Comparison of ENCODE assay signal across 17 mouse cellular contexts in genomic region chr14:12296391-12296790, GRCm38 (mm10). TPM values are rescaled to one million over a fixed set of nuclear protein-coding genes. Genes with fewer than 3 reads are reported as not detected.
DNase-seq lines count a peak whose midpoint lies in the region; ATAC-seq lines count a peak whose summit lies in the region.
"Had no signal": no experiment of that assay in that cellular context is flagged by ENCODE, and none has a peak within 500 bp of the region (broad histone marks: within the 10 kb centered on the region; RNA-seq: fewer than 3 reads in every experiment).

No protein-coding gene starts in this region.

- ATAC-seq in midbrain, embryonic 11.5 days (ENCODE audit: low FRiP score) = no peak
- ATAC-seq in midbrain, embryonic 15.5 days (replicated peaks) = no peak
- ATAC-seq in hindbrain, embryonic 13.5 days (ENCODE audit: low FRiP score) = no peak
- ATAC-seq: intestine, embryonic 15.5 days; liver, postnatal 0 days; Patski had no signal

- intact Hi-C loops in left cerebral cortex, postnatal 10 days (cut with DNase I) = no loop called here
- intact Hi-C loops in heart, postnatal 14 days (cut with DNase I) = no loop called here

- no peak overlapping the region for H3K4me3 ChIP-seq in midbrain, embryonic 11.5 days (ENCODE audit: low read depth, low read length)
- H3K4me3 ChIP-seq in midbrain, embryonic 15.5 days = no peak overlapping the region
- no peak overlapping the region for H3K4me3 ChIP-seq in hindbrain, embryonic 13.5 days
- H3K4me3 ChIP-seq: heart, embryonic 15.5 days; intestine, embryonic 15.5 days; neural tube, embryonic 15.5 days had no signal

- H3K27me3 ChIP-seq in midbrain, embryonic 11.5 days (ENCODE audit: control insufficient read depth, insufficient read depth, low read length) = no peaks in the 10 kb centered on the region
- no peaks in the 10 kb centered on the region; the same call in 1 of the 2 replicates for H3K27me3 ChIP-seq in midbrain, embryonic 15.5 days (replicated peaks)
- no peaks in the 10 kb centered on the region for H3K27me3 ChIP-seq in hindbrain, embryonic 13.5 days
- H3K27me3 ChIP-seq: heart, embryonic 15.5 days; intestine, embryonic 15.5 days; neural tube, embryonic 15.5 days; Patski had no signal

- H3K9me3 ChIP-seq in midbrain, embryonic 11.5 days (ENCODE audit: control insufficient read depth, low read length) = no peaks in the 10 kb centered on the region
- no peaks in the 10 kb centered on the region for H3K9me3 ChIP-seq in midbrain, embryonic 15.5 days
- no peaks in the 10 kb centered on the region for H3K9me3 ChIP-seq in hindbrain, embryonic 13.5 days
- H3K9me3 ChIP-seq: heart, embryonic 15.5 days; intestine, embryonic 15.5 days; neural tube, embryonic 15.5 days had no signal

- WGBS in midbrain, embryonic 11.5 days = 91% methylated on average over 7 of the region's 7 CpGs
- WGBS in midbrain, embryonic 15.5 days = 87% methylated on average over 7 of the region's 7 CpGs
- WGBS in hindbrain, embryonic 13.5 days = 94% methylated on average over 7 of the region's 7 CpGs

- H3K9ac ChIP-seq in midbrain, embryonic 11.5 days (ENCODE audit: low read length) = no peak overlapping the region
- no peak overlapping the region for H3K9ac ChIP-seq in midbrain, embryonic 15.5 days
- H3K9ac ChIP-seq in hindbrain, embryonic 13.5 days = no peak overlapping the region
- H3K9ac ChIP-seq: heart, embryonic 15.5 days; intestine, embryonic 15.5 days; liver, postnatal 0 days; neural tube, embryonic 15.5 days had no signal

- DNase-seq in midbrain, embryonic 11.5 days (ENCODE audit: low spot score, missing footprints) = peak; percentile 39
- peak; percentile 78 for DNase-seq in layer of hippocampus, adult 11-12 months (ENCODE audit: low spot score)
- DNase-seq in left cerebral cortex, postnatal 10 days (ENCODE audit: extremely low spot score in 1 of 2, low spot score in 2 of 2) = peak; percentile 52 to 71
- DNase-seq in adrenal gland, postnatal 4 days (ENCODE audit: low spot score in 2 of 2) = no peak
- DNase-seq in thymus, postnatal 25 days = no peak
- DNase-seq in heart, postnatal 14 days = no peak
- DNase-seq: adrenal gland, postnatal 36 days; liver, postnatal 0 days had no signal

- H3K36me3 ChIP-seq in midbrain, embryonic 11.5 days (ENCODE audit: control insufficient read depth, insufficient read depth, low read length) = no peaks in the 10 kb centered on the region
- H3K36me3 ChIP-seq in midbrain, embryonic 15.5 days (replicated peaks) = no peaks in the 10 kb centered on the region
- H3K36me3 ChIP-seq in hindbrain, embryonic 13.5 days = peaks cover 15% of the 10 kb centered on the region; the same call in 1 of the 2 replicates
- H3K36me3 ChIP-seq: intestine, embryonic 15.5 days had no signal

- H3K4me2 ChIP-seq in midbrain, embryonic 11.5 days = no peak overlapping the region
- no peak overlapping the region for H3K4me2 ChIP-seq in midbrain, embryonic 15.5 days
- H3K4me2 ChIP-seq in hindbrain, embryonic 13.5 days = no peak overlapping the region
- H3K4me2 ChIP-seq: heart, embryonic 15.5 days; intestine, embryonic 15.5 days; neural tube, embryonic 15.5 days had no signal

- no peaks in the 10 kb centered on the region for H3K4me1 ChIP-seq in midbrain, embryonic 11.5 days (ENCODE audit: control insufficient read depth, insufficient read depth, low read length)
- no peaks in the 10 kb centered on the region for H3K4me1 ChIP-seq in midbrain, embryonic 15.5 days
- no peaks in the 10 kb centered on the region for H3K4me1 ChIP-seq in hindbrain, embryonic 13.5 days (replicated peaks)
- H3K4me1 ChIP-seq: heart, embryonic 15.5 days; intestine, embryonic 15.5 days; neural tube, embryonic 15.5 days had no signal

- H3K27ac ChIP-seq in midbrain, embryonic 11.5 days (ENCODE audit: low read depth, low read length) = no peak overlapping the region
- no peak overlapping the region for H3K27ac ChIP-seq in midbrain, embryonic 15.5 days
- H3K27ac ChIP-seq in hindbrain, embryonic 13.5 days = no peak overlapping the region
- H3K27ac ChIP-seq: heart, embryonic 15.5 days; intestine, embryonic 15.5 days; neural tube, embryonic 15.5 days had no signal

RNA-seq across cellular contexts. Expression of gene 3830406C13Rik, which starts 12.4 kb away (rescaled TPM):
- 25.4 and 30.0 TPM in 2 replicates for polyA plus RNA-seq in midbrain, embryonic 11.5 days (2014; fragmentation: Nextera tagmentation; extraction: Ambion mirVana)
- 34.8 and 37.5 TPM in 2 replicates for polyA plus RNA-seq in midbrain, embryonic 15.5 days (2015; fragmentation: Nextera tagmentation; extraction: Ambion mirVana)
- 10 to 100 TPM; 29.1 to 32.9 TPM for total RNA-seq in left cerebral cortex, postnatal 10 days (2021)
- 10 to 100 TPM; 42.3 to 44.1 TPM for total RNA-seq in adrenal gland, postnatal 4 days (2021)
- total RNA-seq in heart, postnatal 14 days (2021) = 10 to 100 TPM; 19.7 to 21.5 TPM
- 31.5 and 34.8 TPM in 2 replicates for polyA plus RNA-seq in hindbrain, embryonic 13.5 days (2015; fragmentation: Nextera tagmentation; extraction: Ambion mirVana)

RNA-seq across cellular contexts. Expression of gene Gm49355, which starts 12.6 kb away (rescaled TPM):
- polyA plus RNA-seq in midbrain, embryonic 11.5 days (2014; fragmentation: Nextera tagmentation; extraction: Ambion mirVana) = 0.16 TPM in 1 of 2 replicates, not detected in the other
- 0.14 TPM in 1 of 2 replicates, not detected in the other for polyA plus RNA-seq in midbrain, embryonic 15.5 days (2015; fragmentation: Nextera tagmentation; extraction: Ambion mirVana)
- not detected for total RNA-seq in left cerebral cortex, postnatal 10 days (2021)
- total RNA-seq in adrenal gland, postnatal 4 days (2021) = not detected
- total RNA-seq in heart, postnatal 14 days (2021) = not detected
- 0.10 TPM in 1 of 2 replicates, not detected in the other for polyA plus RNA-seq in hindbrain, embryonic 13.5 days (2015; fragmentation: Nextera tagmentation; extraction: Ambion mirVana)
- total RNA-seq: megakaryocyte-erythroid progenitor cell, adult 5-6 weeks had no signal

RNA-seq across cellular contexts. Expression of gene Fezf2, which starts 51.6 kb away (rescaled TPM):
- 3.1 and 3.8 TPM in 2 replicates for polyA plus RNA-seq in midbrain, embryonic 11.5 days (2014; fragmentation: Nextera tagmentation; extraction: Ambion mirVana)
- polyA plus RNA-seq in midbrain, embryonic 15.5 days (2015; fragmentation: Nextera tagmentation; extraction: Ambion mirVana) = 4.1 and 4.2 TPM in 2 replicates
- 10 to 100 TPM; 37.2 to 39.5 TPM for total RNA-seq in left cerebral cortex, postnatal 10 days (2021)
- not detected for total RNA-seq in adrenal gland, postnatal 4 days (2021)
- under 1 TPM in 1 of 2 experiments, not detected in 1; 0.12 TPM for total RNA-seq in heart, postnatal 14 days (2021)
- 0.10 and 0.74 TPM in 2 replicates for polyA plus RNA-seq in hindbrain, embryonic 13.5 days (2015; fragmentation: Nextera tagmentation; extraction: Ambion mirVana)
- total RNA-seq: adrenal gland, postnatal 36 days; megakaryocyte-erythroid progenitor cell, adult 5-6 weeks had no signal
- polyA plus RNA-seq: intestine, embryonic 15.5 days; large intestine, adult 2 months; liver, postnatal 0 days; neural tube, embryonic 15.5 days; Patski; urinary bladder, adult 2 months had no signal

Comparison
In these comparisons a context has a peak if more than half of its experiments do, and no peak if none do; other contexts are left out.
1. DNase-seq: peak in midbrain, embryonic 11.5 days (single experiment), layer of hippocampus, adult 11-12 months (single experiment) and left cerebral cortex, postnatal 10 days (2 of 2); none in adrenal gland, postnatal 4 days (0 of 2), thymus, postnatal 25 days (single experiment) and heart, postnatal 14 days (0 of 2).
2. RNA of gene Fezf2, which starts 51.6 kb away (total RNA-seq): 37.2 to 39.5 TPM in left cerebral cortex, postnatal 10 days; 0.12 TPM in heart, postnatal 14 days and not detected in adrenal gland, postnatal 4 days; every median in the first group is over 10 times any median in the second.